Mouse (Mus musculus) brain, embryonic 14.5 days (tissue): ENCODE results near the gene Bcl2l1.

Experiments used
- CTCF ChIP-seq: fragments of 200-500 bp; IDR thresholded peaks from 2 replicates; pipeline ENCODE4 v1.5.1; 2012; ENCODE audit warnings: inconsistent platforms, mild to moderate bottlenecking, moderate library complexity, borderline replicate concordance; ENCODE audit not compliant: insufficient read depth, insufficient read length; ENCODE audit errors: extremely low read depth
- POLR2A ChIP-seq: fragments of 200-500 bp; IDR thresholded peaks from 2 replicates; pipeline ENCODE4 v1.6.1; 2012; ENCODE audit warnings: mild to moderate bottlenecking, inconsistent platforms, borderline replicate concordance; ENCODE audit not compliant: poor library complexity, insufficient read depth, insufficient read length, severe bottlenecking; ENCODE audit errors: extremely low read depth

DNA sequence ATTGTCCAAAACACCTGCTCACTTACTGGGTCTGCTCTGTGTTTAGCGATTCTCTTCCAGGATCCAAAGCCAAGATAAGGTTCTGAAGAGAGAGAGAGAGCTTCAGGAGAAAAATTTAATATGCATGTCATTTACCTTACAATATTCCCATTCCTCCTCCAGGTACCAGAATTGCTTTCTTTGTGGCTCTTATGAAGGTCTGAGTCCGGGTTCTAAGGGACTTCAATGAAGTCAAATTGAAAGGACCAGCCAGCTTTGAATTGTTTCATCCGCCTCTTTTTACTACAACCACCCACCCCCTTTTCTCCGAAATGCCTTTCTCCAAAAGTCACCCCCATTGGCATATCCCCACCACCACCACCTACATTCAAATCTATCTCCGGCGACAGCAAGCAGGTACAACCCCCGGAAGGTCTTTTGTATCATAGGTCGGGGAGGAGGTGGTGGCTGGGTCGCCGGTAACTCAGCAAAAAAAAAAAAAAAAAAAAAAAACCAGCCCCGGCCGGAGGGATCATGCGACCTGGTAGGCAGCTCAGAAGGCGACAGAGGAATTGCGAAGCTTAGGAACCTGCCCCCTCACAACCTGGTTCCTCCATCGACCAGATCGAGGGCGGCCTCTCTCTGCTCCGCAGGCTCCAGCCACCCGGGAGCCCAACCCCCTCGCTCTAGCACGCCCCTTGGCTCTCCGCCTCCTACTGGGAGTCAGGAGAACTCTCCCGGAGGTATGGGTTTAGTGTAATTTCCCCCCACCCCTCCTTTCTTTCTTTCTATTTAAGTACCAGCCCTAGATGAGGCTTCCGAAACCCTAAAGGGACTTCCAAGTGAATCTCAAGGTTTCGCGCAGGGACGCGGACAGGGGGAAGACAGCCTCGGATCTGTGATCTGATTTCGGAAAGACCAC, 1.3 kb downstream of the Bcl2l1 start:
- TF ChIP-seq POLR2A (peak; percentile 32; the same call in 1 of the 2 replicates), CTCF (peak; percentile 71)
